ENCODE assay signal across 9 mouse cellular contexts in genomic region chr12:69733518-69733917, GRCm38 (mm10). TPM values are rescaled to one million over a fixed set of nuclear protein-coding genes. Genes with fewer than 3 reads are reported as not detected.
DNase-seq lines count a peak whose midpoint lies in the region; ATAC-seq lines count a peak whose summit lies in the region.
"Had no signal": no experiment of that assay in that cellular context is flagged by ENCODE, and none has a peak within 500 bp of the region (broad histone marks: within the 10 kb centered on the region; RNA-seq: fewer than 3 reads in every experiment).

No protein-coding gene starts in this region.

- no peak overlapping the region for H3K4me2 ChIP-seq in forebrain, embryonic 13.5 days
- no peak overlapping the region for H3K4me2 ChIP-seq in forebrain, embryonic 11.5 days (ENCODE audit: low read depth, low read length, severe bottlenecking)
- no peak overlapping the region for H3K4me2 ChIP-seq in midbrain, embryonic 13.5 days (replicated peaks)
- H3K4me2 ChIP-seq: hindbrain, embryonic 15.5 days had no signal

- H3K9ac ChIP-seq in forebrain, embryonic 13.5 days, result no peak overlapping the region
- no peak overlapping the region for H3K9ac ChIP-seq in forebrain, embryonic 11.5 days (ENCODE audit: low read length)
- no peak overlapping the region for H3K9ac ChIP-seq in midbrain, embryonic 13.5 days (replicated peaks)
- H3K9ac ChIP-seq: hindbrain, embryonic 15.5 days had no signal

- H3K4me1 ChIP-seq in forebrain, embryonic 13.5 days, result no peaks in the 10 kb centered on the region
- H3K4me1 ChIP-seq in forebrain, embryonic 11.5 days (replicated peaks; ENCODE audit: control insufficient read depth, insufficient read depth, low read length), result no peaks in the 10 kb centered on the region
- no peaks in the 10 kb centered on the region for H3K4me1 ChIP-seq in midbrain, embryonic 13.5 days (replicated peaks)
- H3K4me1 ChIP-seq in midbrain, embryonic 10.5 days, result no peaks in the 10 kb centered on the region
- H3K4me1 ChIP-seq: hindbrain, embryonic 15.5 days had no signal

- no peak overlapping the region for H3K4me3 ChIP-seq in forebrain, embryonic 13.5 days
- H3K4me3 ChIP-seq in forebrain, embryonic 11.5 days (ENCODE audit: low read depth, low read length), result no peak overlapping the region
- H3K4me3 ChIP-seq in midbrain, embryonic 13.5 days (replicated peaks), result no peak overlapping the region
- H3K4me3 ChIP-seq in midbrain, embryonic 10.5 days, result no peak overlapping the region
- H3K4me3 ChIP-seq: hindbrain, embryonic 15.5 days had no signal

- no peak for DNase-seq in forebrain, embryonic 11.5 days (ENCODE audit: low spot score)
- no peak for DNase-seq in midbrain, embryonic 10.5 days (ENCODE audit: low spot score)
- DNase-seq in hindlimb bud, embryonic 11.5 days (ENCODE audit: extremely low spot score, low read depth, low spot score), result peak; percentile 24
- peak; percentile 80 for DNase-seq in retina, embryonic 14.5 days (ENCODE audit: low spot score)
- no peak for DNase-seq in cerebellum, postnatal 36 days
- no peak for DNase-seq in cerebellum, adult 18-20 months

- H3K27ac ChIP-seq in forebrain, embryonic 13.5 days, result no peak overlapping the region
- H3K27ac ChIP-seq in forebrain, embryonic 11.5 days (ENCODE audit: low read depth, low read length), result no peak overlapping the region
- H3K27ac ChIP-seq in midbrain, embryonic 13.5 days, result no peak overlapping the region
- H3K27ac ChIP-seq in midbrain, embryonic 10.5 days (replicated peaks), result no peak overlapping the region
- H3K27ac ChIP-seq: hindbrain, embryonic 15.5 days had no signal

- H3K27me3 ChIP-seq in forebrain, embryonic 13.5 days, result no peaks in the 10 kb centered on the region
- no peaks in the 10 kb centered on the region for H3K27me3 ChIP-seq in forebrain, embryonic 11.5 days (ENCODE audit: control insufficient read depth, insufficient read depth, low read length)
- H3K27me3 ChIP-seq in midbrain, embryonic 13.5 days, result no peaks in the 10 kb centered on the region
- no peaks in the 10 kb centered on the region for H3K27me3 ChIP-seq in midbrain, embryonic 10.5 days (ENCODE audit: low read depth, poor library complexity, severe bottlenecking)
- H3K27me3 ChIP-seq: hindbrain, embryonic 15.5 days had no signal

- ATAC-seq in forebrain, embryonic 13.5 days, result peak; percentile 61; the same call in 1 of the 2 replicates
- no peak for ATAC-seq in forebrain, embryonic 11.5 days (replicated peaks; ENCODE audit: low FRiP score)
- 0 out of 2 replicates have a peak, but pooled peaks have one; percentile 30 for ATAC-seq in midbrain, embryonic 13.5 days

- no peaks in the 10 kb centered on the region for H3K9me3 ChIP-seq in forebrain, embryonic 13.5 days (replicated peaks)
- no peaks in the 10 kb centered on the region for H3K9me3 ChIP-seq in forebrain, embryonic 11.5 days (ENCODE audit: control insufficient read depth, low read length)
- H3K9me3 ChIP-seq in midbrain, embryonic 13.5 days, result no peaks in the 10 kb centered on the region
- H3K9me3 ChIP-seq in midbrain, embryonic 10.5 days (replicated peaks), result no peaks in the 10 kb centered on the region
- H3K9me3 ChIP-seq: hindbrain, embryonic 15.5 days had no signal

- H3K36me3 ChIP-seq in forebrain, embryonic 13.5 days (ENCODE audit: poor library complexity, severe bottlenecking), result no peaks in the 10 kb centered on the region
- H3K36me3 ChIP-seq in forebrain, embryonic 11.5 days (ENCODE audit: control insufficient read depth, insufficient read depth, low read length), result no peaks in the 10 kb centered on the region
- H3K36me3 ChIP-seq in midbrain, embryonic 13.5 days, result no peaks in the 10 kb centered on the region
- H3K36me3 ChIP-seq in midbrain, embryonic 10.5 days, result no peaks in the 10 kb centered on the region
- H3K36me3 ChIP-seq: hindbrain, embryonic 15.5 days had no signal

- WGBS in forebrain, embryonic 13.5 days, result 9% methylated on average over 2 of the region's 2 CpGs
- WGBS in forebrain, embryonic 11.5 days, result 26% methylated on average over 2 of the region's 2 CpGs
- 16% methylated on average over 2 of the region's 2 CpGs for WGBS in midbrain, embryonic 13.5 days
- WGBS in midbrain, embryonic 10.5 days, result 25% methylated on average over 2 of the region's 2 CpGs

RNA-seq across cellular contexts. Expression of gene Atp5s, which starts 8.8 kb away (rescaled TPM):
- 19.5 and 26.5 TPM in 2 replicates for polyA plus RNA-seq in forebrain, embryonic 13.5 days (2015; fragmentation: Nextera tagmentation; extraction: Ambion mirVana)
- polyA plus RNA-seq in forebrain, embryonic 11.5 days (2014; fragmentation: Nextera tagmentation; extraction: Ambion mirVana), result 18.9 and 23.6 TPM in 2 replicates
- 24.9 and 25.2 TPM in 2 replicates for polyA plus RNA-seq in midbrain, embryonic 13.5 days (2015; fragmentation: Nextera tagmentation; extraction: Ambion mirVana)
- 20.4 and 21.2 TPM in 2 replicates for polyA plus RNA-seq in midbrain, embryonic 10.5 days (2016; fragmentation: Nextera tagmentation; extraction: Ambion mirVana)

RNA-seq across cellular contexts. Expression of gene L2hgdh, which starts 8.8 kb away (rescaled TPM):
- 13.0 and 14.4 TPM in 2 replicates for polyA plus RNA-seq in forebrain, embryonic 13.5 days (2015; fragmentation: Nextera tagmentation; extraction: Ambion mirVana)
- 16.3 TPM in 2 replicates for polyA plus RNA-seq in forebrain, embryonic 11.5 days (2014; fragmentation: Nextera tagmentation; extraction: Ambion mirVana)
- 9.7 and 10.7 TPM in 2 replicates for polyA plus RNA-seq in midbrain, embryonic 13.5 days (2015; fragmentation: Nextera tagmentation; extraction: Ambion mirVana)
- 15.7 and 16.5 TPM in 2 replicates for polyA plus RNA-seq in midbrain, embryonic 10.5 days (2016; fragmentation: Nextera tagmentation; extraction: Ambion mirVana)

RNA-seq across cellular contexts. Expression of gene Sos2, which starts 51.9 kb away (rescaled TPM):
- polyA plus RNA-seq in forebrain, embryonic 13.5 days (2015; fragmentation: Nextera tagmentation; extraction: Ambion mirVana), result 9.9 TPM in 2 replicates
- 13.1 and 13.3 TPM in 2 replicates for polyA plus RNA-seq in forebrain, embryonic 11.5 days (2014; fragmentation: Nextera tagmentation; extraction: Ambion mirVana)
- 12.4 and 13.1 TPM in 2 replicates for polyA plus RNA-seq in midbrain, embryonic 13.5 days (2015; fragmentation: Nextera tagmentation; extraction: Ambion mirVana)
- polyA plus RNA-seq in midbrain, embryonic 10.5 days (2016; fragmentation: Nextera tagmentation; extraction: Ambion mirVana), result 7.8 and 10.4 TPM in 2 replicates

RNA-seq across cellular contexts. Expression of gene Cdkl1, which starts 57.5 kb away (rescaled TPM):
- 1.1 and 1.5 TPM in 2 replicates for polyA plus RNA-seq in forebrain, embryonic 13.5 days (2015; fragmentation: Nextera tagmentation; extraction: Ambion mirVana)
- polyA plus RNA-seq in forebrain, embryonic 11.5 days (2014; fragmentation: Nextera tagmentation; extraction: Ambion mirVana), result 0.31 and 0.81 TPM in 2 replicates
- polyA plus RNA-seq in midbrain, embryonic 13.5 days (2015; fragmentation: Nextera tagmentation; extraction: Ambion mirVana), result 2.0 and 2.2 TPM in 2 replicates
- polyA plus RNA-seq in midbrain, embryonic 10.5 days (2016; fragmentation: Nextera tagmentation; extraction: Ambion mirVana), result 0.68 and 0.77 TPM in 2 replicates

Comparison
In these comparisons a context has a peak if more than half of its experiments do, and no peak if none do; other contexts are left out.
1. DNase-seq: peak in hindlimb bud, embryonic 11.5 days (single experiment) and retina, embryonic 14.5 days (single experiment); none in forebrain, embryonic 11.5 days (single experiment), midbrain, embryonic 10.5 days (single experiment), cerebellum, postnatal 36 days (0 of 2) and cerebellum, adult 18-20 months (0 of 2).